Mouse (Mus musculus) ES-Bruce4 (cell line): ENCODE measurements around the gene Adamts14. TPM values are rescaled to one million over a fixed set of nuclear protein-coding genes. Genes with fewer than 3 reads are reported as not detected.

ENCODE experiments used
- H3K27ac ChIP-seq: 2 replicates; pipeline ENCODE4 v1.5.1; 2012; ENCODE audit warnings: low read length, inconsistent platforms; ENCODE audit not compliant: insufficient read depth
- H3K27me3 ChIP-seq: 2 replicates; pipeline ENCODE4 v1.6.1; 2012; ENCODE audit warnings: mild to moderate bottlenecking, low read length, inconsistent platforms; ENCODE audit not compliant: control insufficient read depth, poor library complexity, insufficient read depth, severe bottlenecking
- H3K36me3 ChIP-seq: 2 replicates; pipeline ENCODE4 v1.6.1; 2012; ENCODE audit warnings: inconsistent platforms, mild to moderate bottlenecking, low read length, moderate library complexity; ENCODE audit not compliant: control insufficient read depth, poor library complexity, insufficient read depth, severe bottlenecking
- H3K4me1 ChIP-seq: one replicate; pipeline ENCODE4 v1.8.1; 2011; ENCODE audit warnings: low read length; ENCODE audit not compliant: control insufficient read depth, insufficient read depth
- H3K4me3 ChIP-seq: 2 replicates; pipeline ENCODE4 v1.5.1; 2011; ENCODE audit warnings: low read depth, mild to moderate bottlenecking, low read length
- H3K9ac ChIP-seq: 2 replicates; pipeline ENCODE4 v1.6.1; 2012; ENCODE audit warnings: low read depth, mild to moderate bottlenecking, inconsistent platforms; ENCODE audit not compliant: poor library complexity, severe bottlenecking
- H3K9me3 ChIP-seq: replicated peaks from 2 replicates; pipeline ENCODE4 v1.6.1; 2012; ENCODE audit warnings: mild to moderate bottlenecking, low read length, inconsistent platforms; ENCODE audit not compliant: control insufficient read depth, poor library complexity, insufficient read depth, severe bottlenecking
- CTCF ChIP-seq: IDR thresholded peaks from one replicate; pipeline ENCODE4 v1.8.1; 2011; ENCODE audit warnings: low read depth, low read length
- EP300 ChIP-seq: IDR thresholded peaks from 2 replicates; pipeline ENCODE4 v1.6.1; 2011; ENCODE audit warnings: low read depth, low read length; ENCODE audit not compliant: insufficient read depth
- POLR2A ChIP-seq: IDR thresholded peaks from one replicate; pipeline ENCODE4 v1.8.1; 2011; ENCODE audit warnings: low read length; ENCODE audit not compliant: insufficient read depth
- polyA plus RNA-seq: library from polyadenylated mRNA; stranded (reverse); fragments of >200 nt; gene quantifications from 2 replicates; pipeline ENCODE4 v1.2.4, GENCODE M21; 2011; ENCODE audit warnings: low read depth; ENCODE audit not compliant: missing spikeins, insufficient read depth, insufficient read length

Gene Adamts14
- 3.7 and 4.2 TPM in 2 replicates for polyA plus RNA-seq

- H3K27me3 ChIP-seq = no peaks in the 10 kb centered on the region
Measured at GRCm38 (mm10) chr10:61273081-61273843, at the start of gene Adamts14. TSS of gene Adamts14 (minus strand) at chr10:61273438.

GRCm38 (mm10) chr10:61318527-61318926, 45.3 kb upstream of the Adamts14 start:
- no peak overlapping the region for H3K4me3 ChIP-seq
- no peak overlapping the region for H3K27ac ChIP-seq
- no peaks in the 10 kb centered on the region for H3K9me3 ChIP-seq
- no peak overlapping the region for H3K9ac ChIP-seq
- H3K27me3 ChIP-seq = no peaks in the 10 kb centered on the region
- peaks cover 8% of the 10 kb centered on the region; the same call in 1 of the 2 replicates for H3K36me3 ChIP-seq
- peaks cover 12% of the 10 kb centered on the region for H3K4me1 ChIP-seq
- no peak for TF ChIP-seq POLR2A
- TF ChIP-seq EP300 = 0 out of 2 replicates have a peak, but pooled peaks have one; percentile 32
- TF ChIP-seq CTCF = peak; percentile 32

More at GRCm38 (mm10) chr10:61273081-61273843, at the start of gene Adamts14:
- Histone ChIP-seq H3K9me3 (no peaks in the 10 kb centered on the region), H3K4me3 (peak within 1 kb of the TSS; percentile 67), H3K4me1 (peaks cover 15% of the 10 kb centered on the region), H3K9ac (peak within 1 kb of the TSS; percentile 86), H3K36me3 (no peaks in the 10 kb centered on the region), H3K27ac (no peak within 1 kb of the TSS)
- TF ChIP-seq POLR2A = no peak
- TF ChIP-seq CTCF = no peak
- TF ChIP-seq EP300 = no peak

GRCm38 (mm10) chr10:61315324-61315880, 42.2 kb upstream of the Adamts14 start:
- Histone ChIP-seq H3K36me3 (no peaks in the 10 kb centered on the region), H3K27me3 (no peaks in the 10 kb centered on the region), H3K4me3 (no peak overlapping the region), H3K27ac (peak overlapping the region; percentile 90), H3K9ac (no peak overlapping the region), H3K4me1 (peaks cover 12% of the 10 kb centered on the region), H3K9me3 (no peaks in the 10 kb centered on the region)
- no peak for TF ChIP-seq CTCF
- no peak for TF ChIP-seq POLR2A
- TF ChIP-seq EP300 = peak; percentile 92

- no peak for TF ChIP-seq POLR2A
- no peak for TF ChIP-seq EP300
- no peak for TF ChIP-seq CTCF
- Histone ChIP-seq H3K27ac (no peak overlapping the region), H3K4me3 (no peak overlapping the region), H3K27me3 (no peaks in the 10 kb centered on the region), H3K36me3 (no peaks in the 10 kb centered on the region), H3K4me1 (peaks cover 12% of the 10 kb centered on the region), H3K9ac (peak overlapping the region; percentile 56; the same call in 1 of the 2 replicates), H3K9me3 (no peaks in the 10 kb centered on the region)
Measured at GRCm38 (mm10) chr10:61313750-61314149, 40.5 kb upstream of the Adamts14 start.

- H3K9ac ChIP-seq = no peak overlapping the region
- H3K4me1 ChIP-seq = peaks cover 10% of the 10 kb centered on the region
- H3K9me3 ChIP-seq = no peaks in the 10 kb centered on the region
- no peaks in the 10 kb centered on the region for H3K36me3 ChIP-seq
- no peak for TF ChIP-seq EP300
- TF ChIP-seq CTCF = no peak
- TF ChIP-seq POLR2A = no peak
- H3K27me3 ChIP-seq = no peaks in the 10 kb centered on the region
- H3K4me3 ChIP-seq = no peak overlapping the region
- H3K27ac ChIP-seq = no peak overlapping the region
Measured at GRCm38 (mm10) chr10:61312754-61313153, 39.5 kb upstream of the Adamts14 start.

GRCm38 (mm10) chr10:61312159-61312558, 38.9 kb upstream of the Adamts14 start:
- H3K4me1 ChIP-seq = peaks cover 8% of the 10 kb centered on the region
- no peaks in the 10 kb centered on the region for H3K36me3 ChIP-seq
- TF ChIP-seq POLR2A = no peak
- TF ChIP-seq CTCF = no peak
- TF ChIP-seq EP300 = no peak
- no peak overlapping the region for H3K27ac ChIP-seq
- H3K27me3 ChIP-seq = no peaks in the 10 kb centered on the region
- H3K4me3 ChIP-seq = no peak overlapping the region
- no peaks in the 10 kb centered on the region for H3K9me3 ChIP-seq
- H3K9ac ChIP-seq = no peak overlapping the region
